Mouse (Mus musculus) liver, postnatal 0 days (tissue): ENCODE measurements around the gene St6galnac3.

ENCODE experiments used
- CTCF ChIP-seq: sonication (generic); IDR thresholded peaks from 2 replicates; pipeline ENCODE4 v1.5.1; 2016; ENCODE audit warnings: antibody characterized with exemption, low read depth
- EP300 ChIP-seq: IDR thresholded peaks from 2 replicates; pipeline ENCODE4 v1.6.1; 2016; ENCODE audit warnings: antibody characterized with exemption, low read depth, mild to moderate bottlenecking

DNA sequence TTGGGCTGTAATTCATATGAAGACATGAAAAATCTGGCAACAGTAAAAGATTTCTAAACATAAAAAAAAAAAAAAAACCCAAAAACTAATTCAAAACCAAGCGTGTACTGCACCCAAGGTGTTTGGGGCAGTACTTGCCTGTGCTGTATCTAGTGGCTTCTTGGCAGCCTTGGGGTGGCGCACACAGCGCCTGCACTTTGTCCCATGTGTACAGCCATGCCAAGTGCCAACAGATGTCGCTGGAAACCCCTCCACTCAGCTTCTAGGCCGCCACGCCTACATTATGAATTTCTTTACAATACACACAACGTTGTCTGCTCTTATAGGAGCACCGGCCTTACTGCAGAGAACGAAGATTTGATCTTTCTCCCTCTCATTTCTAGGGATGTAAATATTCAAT lies 130.4 kb downstream of the St6galnac3 start:
- no peak for TF ChIP-seq EP300
- no peak for TF ChIP-seq CTCF
